Mouse (Mus musculus) forebrain, embryonic 13.5 days (tissue): Measurements from ENCODE around the gene Scgb2b19. TPM values are rescaled to one million over a fixed set of nuclear protein-coding genes. Genes with fewer than 3 reads are reported as not detected.
"Not testable (repeated sequence)": the region's sequence is repeated elsewhere in the genome, so short reads cannot be mapped to it uniquely, and the experiment has no call there.

Experiments used
- ATAC-seq: fragments of 200-750 bp; cut with Nextera tagmentation; 2 replicates; pipeline ENCODE4 v1.8.0; 2017
- H3K27ac ChIP-seq: fragments of 300-500 bp; sonication (generic); 2 replicates; pipeline ENCODE4 v1.5.1; 2015; ENCODE audit warnings: inconsistent platforms, mild to moderate bottlenecking, moderate library complexity
- H3K27me3 ChIP-seq: fragments of 300-500 bp; sonication (generic); 2 replicates; pipeline ENCODE4 v1.6.1; 2015; ENCODE audit warnings: mild to moderate bottlenecking, inconsistent platforms
- H3K36me3 ChIP-seq: fragments of 300-500 bp; sonication (generic); 2 replicates; pipeline ENCODE4 v1.6.1; 2015; ENCODE audit warnings: mild to moderate bottlenecking, inconsistent platforms; ENCODE audit not compliant: poor library complexity, severe bottlenecking
- H3K4me1 ChIP-seq: fragments of 300-500 bp; sonication (generic); 2 replicates; pipeline ENCODE4 v1.6.1; 2015; ENCODE audit warnings: inconsistent platforms
- H3K4me2 ChIP-seq: fragments of 300-500 bp; sonication (generic); 2 replicates; pipeline ENCODE4 v1.6.1; 2015; ENCODE audit warnings: inconsistent platforms, mild to moderate bottlenecking, moderate library complexity
- H3K4me3 ChIP-seq: fragments of 300-500 bp; sonication (generic); 2 replicates; pipeline ENCODE4 v1.5.1; 2015; ENCODE audit warnings: mild to moderate bottlenecking, inconsistent platforms
- H3K9ac ChIP-seq: fragments of 300-500 bp; sonication (generic); 2 replicates; pipeline ENCODE4 v1.6.1; 2015; ENCODE audit warnings: mild to moderate bottlenecking, inconsistent platforms
- H3K9me3 ChIP-seq: fragments of 300-500 bp; sonication (generic); replicated peaks from 2 replicates; pipeline ENCODE4 v1.6.1; 2016; ENCODE audit warnings: inconsistent platforms
- WGBS: fragments of 180-500 bp; shearing (Covaris S2); methylation state at CpG from one replicate; pipeline ENCODE4 v1.1.7; 2015; 5-methylcytosine and 5-hydroxymethylcytosine counted together
- polyA plus RNA-seq: library from polyadenylated mRNA; unstranded; fragments of >200 nt; fragmentation: Nextera tagmentation; extraction: Ambion mirVana; gene quantifications from 2 replicates; pipeline ENCODE4 v1.2.1, GENCODE M21; 2015

Scgb2b19 gene
- polyA plus RNA-seq = not detected in 2 replicates

- not testable (repeated sequence) for H3K27me3 ChIP-seq, H3K4me1 ChIP-seq, H3K4me3 ChIP-seq, H3K27ac ChIP-seq, H3K36me3 ChIP-seq, H3K9ac ChIP-seq, H3K9me3 ChIP-seq, H3K4me2 ChIP-seq, ATAC-seq
These were observed at the start of gene Scgb2b19 for GRCm38 (mm10) chr7:33280238-33280637. Gene Scgb2b19 (minus strand): TSS chr7:33280338.

- H3K36me3 ChIP-seq, H3K4me3 ChIP-seq, H3K4me2 ChIP-seq, H3K9ac ChIP-seq, H3K4me1 ChIP-seq, H3K9me3 ChIP-seq, H3K27ac ChIP-seq, ATAC-seq, H3K27me3 ChIP-seq: not testable (repeated sequence)
- WGBS = 73% methylated on average over 3 of the region's 3 CpGs
These were observed 6.9 kb upstream of the Scgb2b19 start, which contains the start of gene Scgb1b19 for GRCm38 (mm10) chr7:33286991-33287390. Gene Scgb1b19 (plus strand): TSS chr7:33287291.

Other genes with a start within 250 kb of the Scgb2b19 start
- gene Scgb2b17, start 223.8 kb downstream of the Scgb2b19 start, polyA plus RNA-seq = not detected in 2 replicates
- gene Scgb1b17, start 216.9 kb downstream of the Scgb2b19 start, polyA plus RNA-seq = not detected in 2 replicates
- not detected in 2 replicates for gene Scgb2b18, start 106.5 kb downstream of the Scgb2b19 start, polyA plus RNA-seq
- gene Scgb1b18, start 94.8 kb downstream of the Scgb2b19 start, polyA plus RNA-seq = not detected in 2 replicates
- not detected in 2 replicates for gene Scgb1b19, start 7.0 kb upstream of the Scgb2b19 start, polyA plus RNA-seq
- gene Scgb2b20, start 86.0 kb upstream of the Scgb2b19 start, polyA plus RNA-seq = not detected in 2 replicates
- not detected in 2 replicates for gene Scgb1b20, start 92.9 kb upstream of the Scgb2b19 start, polyA plus RNA-seq
- gene Scgb2b21, start 240.1 kb upstream of the Scgb2b19 start, polyA plus RNA-seq = not detected in 2 replicates